Mouse (Mus musculus) heart, embryonic 13.5 days (tissue): ENCODE results near the gene D430042O09Rik. TPM values are rescaled to one million over a fixed set of nuclear protein-coding genes. Genes with fewer than 3 reads are reported as not detected.

Experiments
- ATAC-seq: fragments of 200-750 bp; cut with Nextera tagmentation; 2 replicates; pipeline ENCODE4 v1.8.0; 2017; ENCODE audit warnings: moderate TSS enrichment; ENCODE audit not compliant: insufficient number of reproducible peaks, low FRiP score, low TSS enrichment; ENCODE audit errors: extremely low read depth
- H3K27ac ChIP-seq: fragments of 300-500 bp; sonication (generic); replicated peaks from 2 replicates; pipeline ENCODE4 v1.5.1; 2015; ENCODE audit warnings: moderate library complexity, mild to moderate bottlenecking, inconsistent platforms
- H3K27me3 ChIP-seq: fragments of 300-500 bp; sonication (generic); replicated peaks from 2 replicates; pipeline ENCODE4 v1.6.1; 2015; ENCODE audit warnings: mild to moderate bottlenecking, inconsistent platforms
- H3K36me3 ChIP-seq: fragments of 300-500 bp; sonication (generic); 2 replicates; pipeline ENCODE4 v1.6.1; 2015; ENCODE audit warnings: mild to moderate bottlenecking, inconsistent platforms
- H3K4me1 ChIP-seq: fragments of 300-500 bp; sonication (generic); 2 replicates; pipeline ENCODE4 v1.6.1; 2015; ENCODE audit warnings: inconsistent platforms
- H3K4me2 ChIP-seq: fragments of 300-500 bp; sonication (generic); 2 replicates; pipeline ENCODE4 v1.6.1; 2015; ENCODE audit warnings: inconsistent platforms, mild to moderate bottlenecking, moderate library complexity
- H3K4me3 ChIP-seq: fragments of 300-500 bp; sonication (generic); 2 replicates; pipeline ENCODE4 v1.5.1; 2015; ENCODE audit warnings: moderate library complexity, mild to moderate bottlenecking, inconsistent platforms
- H3K9ac ChIP-seq: fragments of 300-500 bp; sonication (generic); 2 replicates; pipeline ENCODE4 v1.6.1; 2015; ENCODE audit warnings: inconsistent platforms, mild to moderate bottlenecking, moderate library complexity
- H3K9me3 ChIP-seq: fragments of 300-500 bp; sonication (generic); 2 replicates; pipeline ENCODE4 v1.6.1; 2016; ENCODE audit warnings: inconsistent platforms
- WGBS: fragments of 180-500 bp; shearing (Covaris S2); methylation state at CpG from one replicate; pipeline ENCODE4 v1.1.7; 2015; ENCODE audit warnings: mixed read lengths; 5-methylcytosine and 5-hydroxymethylcytosine counted together
- polyA plus RNA-seq: library from polyadenylated mRNA; unstranded; fragments of >200 nt; fragmentation: Nextera tagmentation; extraction: Ambion mirVana; gene quantifications from 2 replicates; pipeline ENCODE4 v1.2.1, GENCODE M21; 2015

Gene D430042O09Rik
- polyA plus RNA-seq, 1 experiment from 2014 or later = 6.9 TPM

DNA sequence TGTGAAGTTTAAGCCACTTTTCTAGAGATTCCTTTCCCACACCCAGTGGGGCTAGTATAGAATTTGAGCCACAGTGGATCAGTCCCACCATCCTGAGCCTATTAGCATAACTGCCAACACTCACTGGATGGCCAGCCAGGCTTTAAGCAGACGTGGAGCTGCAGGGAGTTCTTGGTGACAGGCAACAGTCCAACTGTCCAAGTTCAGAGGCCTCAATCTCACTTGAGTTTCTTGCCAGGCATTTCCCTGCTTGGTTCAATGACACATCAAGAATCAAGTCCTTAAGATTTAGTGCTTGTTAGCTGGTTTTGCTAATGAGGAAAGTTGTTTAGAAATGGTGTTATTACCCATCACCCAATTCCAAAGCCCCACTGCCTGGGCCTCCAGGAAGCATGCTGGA is 137.9 kb downstream of the D430042O09Rik start:
- Histone ChIP-seq H3K9me3 (no peaks in the 10 kb centered on the region), H3K4me2 (no peak overlapping the region), H3K9ac (no peak overlapping the region), H3K36me3 (peaks cover 31% of the 10 kb centered on the region), H3K4me3 (no peak overlapping the region), H3K27me3 (no peaks in the 10 kb centered on the region), H3K4me1 (peaks cover 42% of the 10 kb centered on the region), H3K27ac (no peak overlapping the region)
- WGBS = 39% methylated on average over 1 of the region's 1 CpGs
- no peak for ATAC-seq

DNA sequence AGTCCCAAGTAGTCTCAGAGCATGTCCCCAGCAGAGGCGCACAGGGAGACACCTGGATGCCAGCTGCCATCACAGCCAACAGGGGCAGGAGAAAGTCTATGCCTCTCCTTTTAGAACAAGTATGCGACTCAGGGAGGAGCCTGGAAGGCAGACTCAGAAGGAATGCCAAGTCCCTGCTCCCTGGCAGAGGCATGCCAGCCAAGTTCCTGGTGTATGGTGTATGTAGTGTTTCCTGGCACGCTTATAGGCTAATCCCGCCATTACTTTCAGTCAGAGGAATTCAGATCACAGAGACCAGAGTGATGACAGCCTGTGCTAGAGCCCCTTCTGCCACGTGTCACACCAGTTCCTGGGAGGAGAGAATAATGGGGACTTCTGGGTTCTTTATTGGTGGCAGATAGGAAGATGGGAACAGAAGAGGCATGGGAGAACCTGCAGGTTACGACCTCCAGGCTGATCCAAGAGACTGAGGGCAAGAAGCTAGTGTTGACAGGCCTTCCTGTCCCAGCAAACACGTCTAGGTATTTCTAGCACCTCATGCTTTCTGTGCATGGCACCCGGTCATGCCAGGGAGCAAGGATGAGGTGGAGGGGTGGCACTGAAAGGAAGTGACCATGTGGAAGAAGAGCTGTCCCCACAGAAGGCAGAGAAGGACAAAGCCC is 139.3 kb downstream of the D430042O09Rik start:
- H3K4me3 ChIP-seq = no peak overlapping the region
- no peak for ATAC-seq
- H3K9me3 ChIP-seq = no peaks in the 10 kb centered on the region
- peaks cover 45% of the 10 kb centered on the region for H3K36me3 ChIP-seq
- H3K4me1 ChIP-seq = peaks cover 38% of the 10 kb centered on the region
- H3K9ac ChIP-seq = no peak overlapping the region; the same call in 1 of the 2 replicates
- peak overlapping the region; percentile 43; the same call in 1 of the 2 replicates for H3K27ac ChIP-seq
- H3K4me2 ChIP-seq = no peak overlapping the region
- WGBS = 42% methylated on average over 8 of the region's 8 CpGs
- no peaks in the 10 kb centered on the region for H3K27me3 ChIP-seq

DNA sequence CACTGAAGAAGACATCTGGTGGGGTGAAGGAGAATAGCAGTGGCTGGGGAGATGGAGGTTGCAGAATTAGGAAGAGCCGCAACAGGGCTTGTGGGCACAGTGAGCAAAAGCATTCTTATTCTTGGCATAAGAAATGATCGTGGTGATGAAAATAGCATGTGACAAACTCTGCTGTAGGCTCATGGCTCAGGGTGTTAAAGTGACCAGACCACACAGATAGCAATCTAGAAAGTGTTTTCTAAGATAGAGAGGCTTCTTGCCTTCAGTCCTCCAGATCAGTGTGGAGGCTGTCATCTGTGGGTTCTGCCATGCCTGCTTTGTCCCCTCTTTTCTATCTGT is 139.8 kb downstream of the D430042O09Rik start:
- H3K4me3 ChIP-seq = no peak overlapping the region
- ATAC-seq = no peak
- H3K9me3 ChIP-seq = no peaks in the 10 kb centered on the region
- H3K9ac ChIP-seq = no peak overlapping the region; the same call in 1 of the 2 replicates
- peak overlapping the region; percentile 43; the same call in 1 of the 2 replicates for H3K27ac ChIP-seq
- WGBS = 72% methylated on average over 2 of the region's 2 CpGs
- H3K4me2 ChIP-seq = no peak overlapping the region
- H3K36me3 ChIP-seq = peaks cover 43% of the 10 kb centered on the region
- H3K4me1 ChIP-seq = peaks cover 43% of the 10 kb centered on the region
- H3K27me3 ChIP-seq = no peaks in the 10 kb centered on the region

DNA sequence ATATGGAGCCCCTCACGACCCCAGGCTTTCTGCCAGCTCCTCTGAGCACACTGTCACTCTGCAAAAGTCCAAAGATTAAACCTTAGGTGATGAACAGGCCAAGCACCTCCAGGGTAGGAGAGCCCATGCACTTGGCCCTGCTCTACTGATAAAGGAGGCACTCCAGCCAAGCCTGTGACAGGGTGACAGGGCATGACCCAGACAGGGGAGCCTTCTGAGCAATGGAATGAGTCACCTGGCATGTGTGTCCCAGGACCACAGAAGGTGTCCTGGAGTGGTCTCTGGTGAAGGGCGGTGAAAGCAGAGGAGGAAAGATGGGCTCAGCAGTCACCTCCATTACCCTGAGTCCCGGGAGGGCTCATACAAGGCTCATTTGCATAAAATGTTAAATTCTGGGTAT is 151.9 kb downstream of the D430042O09Rik start:
- Histone ChIP-seq H3K9me3 (no peaks in the 10 kb centered on the region), H3K27me3 (no peaks in the 10 kb centered on the region), H3K9ac (no peak overlapping the region), H3K27ac (peak overlapping the region; percentile 69), H3K4me3 (no peak overlapping the region), H3K4me1 (peaks cover 58% of the 10 kb centered on the region), H3K4me2 (no peak overlapping the region), H3K36me3 (peaks cover 21% of the 10 kb centered on the region)
- WGBS = 37% methylated on average over 3 of the region's 3 CpGs
- no peak for ATAC-seq

DNA sequence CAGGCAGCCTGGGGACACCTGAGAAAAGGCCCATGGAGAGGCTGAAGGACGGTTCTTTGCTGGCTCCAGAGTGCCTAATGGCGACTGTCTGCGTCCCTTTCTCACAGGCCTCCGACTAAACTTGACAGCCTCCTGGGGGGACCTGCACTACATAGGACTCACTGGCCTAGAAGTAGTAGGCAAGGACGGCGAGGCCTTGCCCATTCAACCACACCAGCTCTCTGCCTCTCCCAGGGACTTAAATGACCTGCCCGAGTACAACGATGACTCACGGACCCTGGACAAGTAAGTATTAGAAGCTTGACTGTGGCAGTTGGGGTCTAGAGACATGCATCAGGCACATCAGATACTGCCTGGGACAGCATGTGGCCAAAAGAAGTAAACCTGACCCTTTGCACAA is 152.7 kb downstream of the D430042O09Rik start:
- Histone ChIP-seq H3K9ac (no peak overlapping the region), H3K36me3 (peaks cover 21% of the 10 kb centered on the region), H3K27me3 (no peaks in the 10 kb centered on the region), H3K4me2 (no peak overlapping the region), H3K4me1 (peaks cover 56% of the 10 kb centered on the region), H3K27ac (peak overlapping the region; percentile 69), H3K4me3 (no peak overlapping the region), H3K9me3 (no peaks in the 10 kb centered on the region)
- no peak for ATAC-seq
- 65% methylated on average over 9 of the region's 9 CpGs for WGBS

DNA sequence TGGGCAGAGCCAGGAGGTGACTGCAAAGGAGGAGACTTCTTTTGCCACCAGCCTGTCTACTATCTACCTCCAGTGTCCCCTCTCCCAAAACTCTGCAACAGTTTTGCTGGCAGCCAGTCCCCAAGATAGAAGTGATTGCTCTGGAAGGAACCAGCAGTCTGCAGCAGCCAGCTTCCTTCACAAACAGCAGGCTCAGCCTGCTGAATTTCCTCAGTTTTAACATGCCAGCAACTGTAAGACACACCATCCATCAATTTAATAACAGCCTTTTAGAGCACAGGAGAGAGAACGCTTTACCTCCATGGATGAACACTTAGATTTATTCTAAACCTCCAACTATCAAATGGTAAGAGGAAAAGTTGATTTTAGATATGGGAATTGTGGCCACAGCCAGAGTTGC is 156.3 kb downstream of the D430042O09Rik start:
- no peak overlapping the region for H3K27ac ChIP-seq
- H3K9ac ChIP-seq = no peak overlapping the region
- peaks cover 32% of the 10 kb centered on the region for H3K36me3 ChIP-seq
- ATAC-seq = no peak
- H3K4me1 ChIP-seq = peaks cover 40% of the 10 kb centered on the region
- no peaks in the 10 kb centered on the region for H3K9me3 ChIP-seq
- no peak overlapping the region for H3K4me3 ChIP-seq
- H3K4me2 ChIP-seq = no peak overlapping the region
- no peaks in the 10 kb centered on the region for H3K27me3 ChIP-seq
- WGBS = 80% methylated on average over 1 of the region's 1 CpGs

DNA sequence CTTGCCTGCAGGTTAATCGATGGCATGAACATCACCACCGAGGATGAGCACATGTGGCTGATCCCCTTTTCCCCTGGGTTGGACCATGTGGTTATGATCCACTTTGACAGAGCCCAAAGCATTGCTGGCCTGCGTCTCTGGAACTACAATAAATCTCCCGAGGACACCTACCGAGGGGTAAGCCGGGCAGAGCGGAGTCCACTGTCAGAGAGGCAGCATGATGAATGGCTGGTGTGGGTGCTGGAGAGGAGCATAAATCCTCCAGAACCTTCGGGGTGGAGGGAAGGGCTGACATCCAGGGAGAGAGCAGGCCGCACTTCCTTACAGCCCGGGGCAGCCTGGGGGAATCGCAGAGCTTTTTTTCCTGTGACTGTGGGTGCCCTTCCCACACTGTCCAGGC is 157.5 kb downstream of the D430042O09Rik start:
- H3K36me3 ChIP-seq = peaks cover 35% of the 10 kb centered on the region
- H3K9me3 ChIP-seq = no peaks in the 10 kb centered on the region
- H3K9ac ChIP-seq = no peak overlapping the region
- no peak overlapping the region for H3K4me2 ChIP-seq
- WGBS = 69% methylated on average over 11 of the region's 11 CpGs
- no peaks in the 10 kb centered on the region for H3K27me3 ChIP-seq
- no peak overlapping the region for H3K4me3 ChIP-seq
- H3K4me1 ChIP-seq = peaks cover 36% of the 10 kb centered on the region
- no peak overlapping the region for H3K27ac ChIP-seq
- no peak for ATAC-seq

DNA sequence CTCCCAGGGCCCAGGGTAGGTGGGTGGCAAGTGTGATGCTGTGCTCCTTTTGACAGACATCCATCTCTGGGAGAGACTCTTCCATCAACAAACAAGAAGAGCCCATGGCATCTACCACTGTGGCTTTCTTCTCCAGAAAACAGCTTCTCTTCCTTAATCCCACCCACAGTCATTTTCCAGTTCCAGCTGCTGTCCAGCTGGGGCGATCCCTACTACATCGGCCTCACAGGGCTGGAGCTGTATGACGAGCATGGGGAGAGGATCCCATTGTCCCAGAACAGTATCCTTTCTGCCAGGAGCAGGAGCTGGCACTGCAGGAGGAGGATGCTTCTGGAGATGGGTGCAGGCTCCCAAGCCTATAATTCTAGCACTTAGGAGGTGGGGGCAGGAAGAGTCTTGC is 160.9 kb downstream of the D430042O09Rik start:
- H3K27me3 ChIP-seq = no peaks in the 10 kb centered on the region
- H3K4me1 ChIP-seq = peaks cover 40% of the 10 kb centered on the region
- H3K36me3 ChIP-seq = peaks cover 19% of the 10 kb centered on the region
- no peak overlapping the region for H3K27ac ChIP-seq
- H3K4me3 ChIP-seq = no peak overlapping the region
- no peak overlapping the region for H3K4me2 ChIP-seq
- H3K9ac ChIP-seq = no peak overlapping the region
- ATAC-seq = no peak
- 84% methylated on average over 3 of the region's 3 CpGs for WGBS
- no peaks in the 10 kb centered on the region for H3K9me3 ChIP-seq

DNA sequence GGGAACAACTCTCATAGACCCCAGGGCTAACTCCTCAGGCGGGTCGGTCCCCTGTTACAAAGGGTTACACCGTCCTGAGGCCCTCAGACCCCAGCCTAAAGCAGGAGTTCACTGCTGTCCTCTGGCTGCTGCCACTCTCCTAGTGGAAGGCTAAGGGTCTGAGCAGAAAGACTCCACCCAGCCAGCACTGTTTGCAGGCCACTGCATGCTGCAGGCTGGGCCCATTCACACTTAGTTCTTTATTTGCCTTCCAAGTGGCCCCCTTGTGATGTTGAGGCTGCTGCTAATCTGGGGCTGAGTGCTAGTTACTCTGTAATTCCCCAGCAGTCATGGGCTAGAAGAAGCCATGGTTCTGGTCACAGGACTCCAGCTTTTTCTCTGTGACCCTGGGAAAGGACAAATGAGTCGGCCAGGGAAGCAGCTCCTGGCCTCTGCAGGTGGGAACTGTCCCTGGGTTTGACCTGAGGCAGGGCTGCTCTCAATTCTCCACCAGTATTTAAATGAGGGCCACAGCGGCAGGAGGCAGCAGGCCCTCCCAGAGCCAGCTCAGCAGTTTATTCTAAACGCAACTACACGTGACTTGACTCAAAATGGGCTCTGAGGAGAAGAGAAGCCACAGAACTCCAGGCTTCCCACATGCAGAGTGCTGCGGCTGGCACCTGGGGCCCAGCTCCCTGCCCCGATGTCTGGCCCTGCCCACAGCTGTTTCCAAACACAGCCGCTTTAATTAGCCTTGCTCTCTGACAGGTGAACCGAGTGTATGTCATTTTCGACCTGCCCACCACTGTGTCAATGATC is 163.9 kb downstream of the D430042O09Rik start:
- no peak overlapping the region for H3K4me2 ChIP-seq
- 40% methylated on average over 12 of the region's 12 CpGs for WGBS
- H3K4me3 ChIP-seq = no peak overlapping the region
- H3K9me3 ChIP-seq = no peaks in the 10 kb centered on the region
- no peaks in the 10 kb centered on the region for H3K27me3 ChIP-seq
- no peak for ATAC-seq
- peaks cover 49% of the 10 kb centered on the region for H3K4me1 ChIP-seq
- H3K9ac ChIP-seq = peak overlapping the region; percentile 51
- H3K36me3 ChIP-seq = peaks cover 14% of the 10 kb centered on the region
- H3K27ac ChIP-seq = peak overlapping the region; percentile 58

DNA sequence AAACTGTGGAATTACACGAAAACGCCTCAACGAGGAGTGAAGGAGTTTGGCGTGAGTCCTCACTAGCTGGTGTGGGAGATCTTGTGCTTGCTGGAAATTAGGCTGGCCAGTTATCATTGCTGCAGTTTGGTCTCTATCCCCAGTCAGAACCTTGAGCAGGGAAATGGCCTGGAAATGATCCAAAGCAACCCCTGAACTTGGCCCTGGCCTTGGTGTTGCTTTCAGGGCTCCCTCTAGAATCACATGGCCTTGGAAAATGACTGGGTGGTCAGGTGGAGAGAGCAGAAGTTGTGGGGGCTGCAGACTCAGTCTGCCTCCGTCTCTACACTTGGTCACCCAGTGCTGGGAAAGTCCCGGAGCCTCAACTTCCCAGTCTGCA is 164.5 kb downstream of the D430042O09Rik start:
- ATAC-seq = no peak
- WGBS = 68% methylated on average over 6 of the region's 6 CpGs
- Histone ChIP-seq H3K27me3 (no peaks in the 10 kb centered on the region), H3K4me2 (no peak overlapping the region), H3K9me3 (no peaks in the 10 kb centered on the region), H3K27ac (peak overlapping the region; percentile 58), H3K36me3 (peaks cover 10% of the 10 kb centered on the region), H3K4me3 (no peak overlapping the region), H3K4me1 (peaks cover 49% of the 10 kb centered on the region), H3K9ac (no peak overlapping the region)

DNA sequence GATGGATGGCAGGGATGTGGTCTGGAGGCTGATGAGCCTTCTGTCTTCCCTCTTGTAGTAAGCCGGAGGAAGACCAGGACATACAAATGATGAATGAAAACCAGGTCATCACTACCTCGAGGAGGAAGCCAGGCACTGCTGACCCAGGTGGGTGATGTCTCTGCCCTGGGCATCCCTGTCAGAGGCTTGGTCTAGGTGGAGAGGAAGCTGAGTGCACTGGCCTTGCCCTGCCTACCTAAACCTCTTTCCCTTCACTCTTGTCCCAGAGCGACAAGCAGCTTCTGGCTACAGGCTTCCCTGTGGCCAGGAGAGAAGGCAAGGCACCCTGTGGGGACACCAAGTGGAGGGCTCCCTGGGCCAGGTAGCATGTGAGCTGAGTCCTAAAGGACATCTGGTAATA is 165.2 kb downstream of the D430042O09Rik start:
- Histone ChIP-seq H3K9ac (no peak overlapping the region), H3K9me3 (no peaks in the 10 kb centered on the region), H3K4me3 (no peak overlapping the region), H3K27me3 (no peaks in the 10 kb centered on the region), H3K4me2 (no peak overlapping the region), H3K36me3 (peaks cover 10% of the 10 kb centered on the region), H3K4me1 (peaks cover 49% of the 10 kb centered on the region), H3K27ac (no peak overlapping the region)
- 80% methylated on average over 3 of the region's 3 CpGs for WGBS
- ATAC-seq = no peak
